Mouse (Mus musculus) MEL-GATA-1-ER (cell line): ENCODE data around the gene Sphk2.

Source experiments
- DNase-seq: peaks from one replicate; pipeline ENCODE4 v3.0.0-alpha.2; 2012; ENCODE audit warnings: low read depth; ENCODE audit errors: extremely low read depth

Gene Sphk2

GRCm38 (mm10) chr7:45711316-45712021 is 6.3 kb downstream of the Sphk2 start:
- DNase-seq: no peak

- no peak for DNase-seq
Measured at GRCm38 (mm10) chr7:45710477-45711191, 7.2 kb downstream of the Sphk2 start.

- DNase-seq: no peak
Measured at GRCm38 (mm10) chr7:45709677-45710355, 8.0 kb downstream of the Sphk2 start.

- DNase-seq: no peak
Measured at GRCm38 (mm10) chr7:45709036-45709435, 8.8 kb downstream of the Sphk2 start.

- peak; percentile 32 for DNase-seq
Measured at GRCm38 (mm10) chr7:45708221-45708761, 9.5 kb downstream of the Sphk2 start.

- DNase-seq: peak; percentile 88
Measured at GRCm38 (mm10) chr7:45707375-45707967, 10.3 kb downstream of the Sphk2 start.

GRCm38 (mm10) chr7:45706721-45707241 is 11.0 kb downstream of the Sphk2 start:
- DNase-seq: peak; percentile 61

GRCm38 (mm10) chr7:45705873-45706281 is 11.9 kb downstream of the Sphk2 start:
- DNase-seq: peak; percentile 52

GRCm38 (mm10) chr7:45705443-45705864 is 12.3 kb downstream of the Sphk2 start:
- no peak for DNase-seq

- peak; percentile 99 for DNase-seq
Measured at GRCm38 (mm10) chr7:45704730-45705442, 12.9 kb downstream of the Sphk2 start, which contains the start of gene Dbp. Gene Dbp (plus strand): TSS chr7:45705088.

GRCm38 (mm10) chr7:45704046-45704559 is 13.7 kb downstream of the Sphk2 start:
- peak; percentile 88 for DNase-seq

- no peak for DNase-seq
Measured at GRCm38 (mm10) chr7:45703521-45704033, 14.2 kb downstream of the Sphk2 start.

- DNase-seq: no peak
Measured at GRCm38 (mm10) chr7:45702809-45703520, 14.8 kb downstream of the Sphk2 start.

- no peak for DNase-seq
Measured at GRCm38 (mm10) chr7:45702316-45702715, 15.5 kb downstream of the Sphk2 start.

GRCm38 (mm10) chr7:45701607-45702006 is 16.2 kb downstream of the Sphk2 start:
- no peak for DNase-seq

GRCm38 (mm10) chr7:45701072-45701471 is 16.7 kb downstream of the Sphk2 start:
- DNase-seq: no peak

- peak; percentile 63 for DNase-seq
Measured at GRCm38 (mm10) chr7:45700301-45701015, 17.3 kb downstream of the Sphk2 start.

- no peak for DNase-seq
Measured at GRCm38 (mm10) chr7:45699523-45700141, 18.2 kb downstream of the Sphk2 start, which contains the start of gene Car11. Gene Car11 (plus strand): TSS chr7:45699843.
